9 mouse cellular contexts compared by ENCODE assay signal in the genomic region with DNA sequence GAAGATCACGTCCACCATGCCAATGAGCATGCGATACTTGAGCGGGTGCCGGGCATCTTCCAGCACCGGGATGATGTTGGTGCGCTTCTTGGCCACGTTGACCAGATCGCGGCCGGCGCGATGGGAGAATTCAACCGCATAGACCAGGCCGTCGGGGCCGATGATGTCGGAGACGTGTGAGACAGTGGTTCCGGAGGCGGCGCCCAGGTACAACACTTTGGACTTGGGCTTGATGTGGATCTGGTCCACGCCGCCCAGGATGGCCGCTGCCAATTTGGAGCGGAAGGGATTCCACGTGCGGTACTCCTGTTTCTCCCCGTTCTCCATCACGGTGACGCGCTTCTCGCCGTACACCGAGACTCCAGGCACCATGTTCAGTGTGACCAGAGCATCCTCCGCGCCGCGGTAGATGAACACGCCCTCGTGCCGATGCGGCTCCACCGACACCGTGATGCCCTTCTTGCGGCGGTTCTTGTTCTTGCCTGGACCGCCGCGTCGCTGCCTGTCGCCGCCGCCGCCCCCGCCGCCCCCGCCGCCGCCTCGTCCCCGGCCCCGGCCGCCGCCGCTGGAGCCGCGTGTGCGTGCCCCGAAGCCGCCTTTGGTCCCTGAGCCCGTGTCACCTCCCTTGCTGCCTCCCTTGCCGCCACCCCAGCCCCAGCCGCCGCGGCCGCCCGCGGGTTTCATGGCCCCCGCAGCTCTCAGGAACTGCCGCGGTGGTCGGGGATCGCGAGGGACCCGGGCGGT. TPM values are rescaled to one million over a fixed set of nuclear protein-coding genes. Genes with fewer than 3 reads are reported as not detected.
A peak's percentile ranks its signal among the peaks of the same experiment; 100 is the strongest.
DNase-seq lines count a peak whose midpoint lies in the region; ATAC-seq and TF ChIP-seq lines count a peak whose summit lies in the region.
"Had no signal": no experiment of that assay in that cellular context is flagged by ENCODE, and none has a peak within 500 bp of the region (broad histone marks: within the 10 kb centered on the region; RNA-seq: fewer than 3 reads in every experiment).

No protein-coding gene starts in this region.

- TF ChIP-seq POLR2A in olfactory bulb, adult 2 months (IDR thresholded peaks at IDR 0.05; ENCODE audit: insufficient read depth, low read depth, low read length) = no peak

- DNase-seq in heart, postnatal 4 days = no peak
- DNase-seq in cerebellum, adult 11-12 months = peak; percentile 51
- peak; percentile 15 to 51 for DNase-seq in left cerebral cortex, postnatal 10 days (ENCODE audit: extremely low spot score in 1 of 2, low spot score in 2 of 2)
- DNase-seq in spleen, postnatal 4 days (ENCODE audit: low spot score in 2 of 2) = no peak
- DNase-seq in urinary bladder, adult 18-20 months (ENCODE audit: low spot score in 2 of 2) = no peak

- no peaks in the 10 kb centered on the region for H3K36me3 ChIP-seq in heart, embryonic 16.5 days (ENCODE audit: control insufficient read depth, insufficient read depth)

- no peak overlapping the region for H3K27ac ChIP-seq in heart, embryonic 16.5 days (ENCODE audit: low read length)
- H3K27ac ChIP-seq in olfactory bulb, adult 2 months (ENCODE audit: insufficient read depth, low read depth, low read length) = peak overlapping the region; percentile 56; the same call in 1 of the 2 replicates

- H3K4me3 ChIP-seq in heart, embryonic 16.5 days (ENCODE audit: low read length) = peak overlapping the region; percentile 41
- peak overlapping the region; percentile 88 for H3K4me3 ChIP-seq in olfactory bulb, adult 2 months (ENCODE audit: insufficient read depth, low read depth, low read length)

- TF ChIP-seq CTCF in olfactory bulb, adult 2 months (IDR thresholded peaks at IDR 0.05; ENCODE audit: insufficient read depth, low read depth, low read length) = no peak

- H3K9ac ChIP-seq in heart, embryonic 16.5 days (ENCODE audit: low read length) = no peak overlapping the region

- H3K4me2 ChIP-seq in heart, embryonic 16.5 days (ENCODE audit: low read depth, low read length) = peak overlapping the region; percentile 53

- H3K9me3 ChIP-seq in heart, embryonic 16.5 days (replicated peaks; ENCODE audit: control insufficient read depth, low read length) = no peaks in the 10 kb centered on the region

- WGBS in heart, embryonic 16.5 days = 5% methylated on average over 69 of the region's 86 CpGs
- WGBS in olfactory bulb, adult 2 months = 1% methylated on average over 84 of the region's 86 CpGs

- ATAC-seq in heart, embryonic 16.5 days (replicated peaks; ENCODE audit: extremely low read depth, insufficient read depth, low FRiP score) = no peak
- peak; percentile 59 for ATAC-seq in frontal cortex, adult (ENCODE audit: low TSS enrichment)

- intact Hi-C loops in left cerebral cortex, postnatal 10 days (cut with DNase I) = no loop called here

- H3K27me3 ChIP-seq in heart, embryonic 16.5 days (ENCODE audit: control insufficient read depth, insufficient read depth, low read length) = peaks cover 42% of the 10 kb centered on the region
- H3K27me3 ChIP-seq: CH12.LX had no signal

- H3K4me1 ChIP-seq in heart, embryonic 16.5 days (ENCODE audit: control insufficient read depth, insufficient read depth, low read length) = peaks cover 5% of the 10 kb centered on the region; the same call in 1 of the 2 replicates
- peaks cover 17% of the 10 kb centered on the region for H3K4me1 ChIP-seq in olfactory bulb, adult 2 months (ENCODE audit: control insufficient read depth, insufficient read depth, low read length)

RNA-seq across cellular contexts. Expression of gene Fbll1, which starts 0.8 kb away (rescaled TPM):
- not detected in 2 replicates for polyA plus RNA-seq in heart, embryonic 16.5 days (2015; fragmentation: Nextera tagmentation; extraction: Ambion mirVana)
- total RNA-seq in heart, postnatal 4 days (2021) = not detected
- total RNA-seq in left cerebral cortex, postnatal 10 days (2021) = 10 to 100 TPM; 47.7 to 50.8 TPM
- polyA plus RNA-seq in olfactory bulb, adult 2 months (2012; ENCODE audit: insufficient read depth, insufficient read length, low replicate concordance, missing spikeins) = not detected in 2 replicates
- total RNA-seq: CH12.LX had no signal

RNA-seq across cellular contexts. Expression of gene Pank3, which starts 28.6 kb away (rescaled TPM):
- 8.3 and 9.2 TPM in 2 replicates for polyA plus RNA-seq in heart, embryonic 16.5 days (2015; fragmentation: Nextera tagmentation; extraction: Ambion mirVana)
- 10 to 100 TPM; 31.6 to 32.5 TPM for total RNA-seq in heart, postnatal 4 days (2021)
- total RNA-seq in left cerebral cortex, postnatal 10 days (2021) = 10 to 100 TPM; 56.5 to 57.0 TPM
- not detected in 2 replicates for polyA plus RNA-seq in olfactory bulb, adult 2 months (2012; ENCODE audit: insufficient read depth, insufficient read length, low replicate concordance, missing spikeins)

RNA-seq across cellular contexts. Expression of gene Rars, which starts 36.4 kb away (rescaled TPM):
- polyA plus RNA-seq in heart, embryonic 16.5 days (2015; fragmentation: Nextera tagmentation; extraction: Ambion mirVana) = 59.1 and 64.5 TPM in 2 replicates
- total RNA-seq in heart, postnatal 4 days (2021) = 10 to 100 TPM; 47.9 to 53.4 TPM
- total RNA-seq in left cerebral cortex, postnatal 10 days (2021) = 10 to 100 TPM; 46.7 to 50.2 TPM
- polyA plus RNA-seq in olfactory bulb, adult 2 months (2012; ENCODE audit: insufficient read depth, insufficient read length, low replicate concordance, missing spikeins) = not detected in 2 replicates

Comparison
In these comparisons a context has a peak if more than half of its experiments do, and no peak if none do; other contexts are left out.
1. DNase-seq: peak in cerebellum, adult 11-12 months (single experiment) and left cerebral cortex, postnatal 10 days (2 of 2); none in heart, postnatal 4 days (single experiment), spleen, postnatal 4 days (0 of 2) and urinary bladder, adult 18-20 months (0 of 2).
2. RNA of gene Fbll1, which starts 0.8 kb away (total RNA-seq): 47.7 to 50.8 TPM in left cerebral cortex, postnatal 10 days; not detected in heart, postnatal 4 days; every median in the first group is over 10 times any median in the second.